Mouse (Mus musculus): Measurements from ENCODE around the gene Enoph1.

DNA sequence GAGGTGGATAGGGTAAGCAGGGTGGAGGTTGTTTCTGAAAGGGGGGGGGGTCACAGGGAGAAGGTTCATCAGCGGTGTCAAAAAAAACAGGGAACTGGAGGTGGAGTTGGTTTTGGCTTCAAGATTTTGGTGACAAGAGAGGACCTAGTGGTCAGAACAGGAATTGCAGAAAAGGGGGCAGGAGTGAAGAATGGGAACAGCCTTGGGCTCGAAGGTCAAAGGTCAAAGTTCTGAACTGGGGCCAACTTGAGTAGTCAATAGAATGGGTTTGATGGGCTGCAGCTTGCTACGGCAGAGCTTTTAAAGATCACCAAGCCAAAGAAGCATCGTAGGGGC is 32.8 kb upstream of the Enoph1 start:
- peak; percentile 42 to 51 for TF ChIP-seq CTCF (conservative IDR thresholded peaks at IDR 0.05 in 1 of 2, IDR thresholded peaks at IDR 0.05 in 1 of 2; ENCODE audit: low read depth in 2 of 2, low read length in 2 of 2)
- TF ChIP-seq BHLHE40 (IDR thresholded peaks at IDR 0.05; ENCODE audit: low read depth, low read length) = no peak
- no peak for TF ChIP-seq IRF4 (IDR thresholded peaks at IDR 0.05; ENCODE audit: low read depth, low read length)
- TF ChIP-seq TCF12 (IDR thresholded peaks at IDR 0.05; ENCODE audit: low read depth, low read length) = no peak
- TF ChIP-seq POLR2A (IDR thresholded peaks at IDR 0.05; ENCODE audit: low read depth, low read length) = no peak
- no peak for TF ChIP-seq MAFK (IDR thresholded peaks at IDR 0.05; ENCODE audit: insufficient replicate concordance, low read length)
- TF ChIP-seq UBTF (IDR thresholded peaks at IDR 0.05; ENCODE audit: low read depth, low read length) = no peak

All from CH12.LX (cell line).